Mouse (Mus musculus) 416B (cell line): ENCODE measurements around the gene Appbp2.
A peak's percentile ranks its signal among the peaks of the same experiment; 100 is the strongest.

ENCODE experiments used
- DNase-seq: peaks from one replicate; pipeline ENCODE4 v3.0.0; 2011; ENCODE audit warnings: low read depth

The Appbp2 gene

GRCm38 (mm10) chr11:85157301-85157700 is 77.6 kb downstream of the Appbp2 start:
- DNase-seq: peak; percentile 38

- DNase-seq: no peak
Measured at GRCm38 (mm10) chr11:85152256-85152930, 82.5 kb downstream of the Appbp2 start.

GRCm38 (mm10) chr11:85139581-85140540 is 95.1 kb downstream of the Appbp2 start, which contains the start of gene Usp32:
Gene Usp32 (minus strand): TSS chr11:85140161.
- peak; percentile 98 for DNase-seq

GRCm38 (mm10) chr11:85138776-85139474 is 96.0 kb downstream of the Appbp2 start:
- peak; percentile 34 for DNase-seq
